Mouse (Mus musculus): ENCODE results near the gene Krt18.
"Not testable (repeated sequence)": the region's sequence is repeated elsewhere in the genome, so short reads cannot be mapped to it uniquely, and the experiment has no call there.

Krt18 gene

DNA sequence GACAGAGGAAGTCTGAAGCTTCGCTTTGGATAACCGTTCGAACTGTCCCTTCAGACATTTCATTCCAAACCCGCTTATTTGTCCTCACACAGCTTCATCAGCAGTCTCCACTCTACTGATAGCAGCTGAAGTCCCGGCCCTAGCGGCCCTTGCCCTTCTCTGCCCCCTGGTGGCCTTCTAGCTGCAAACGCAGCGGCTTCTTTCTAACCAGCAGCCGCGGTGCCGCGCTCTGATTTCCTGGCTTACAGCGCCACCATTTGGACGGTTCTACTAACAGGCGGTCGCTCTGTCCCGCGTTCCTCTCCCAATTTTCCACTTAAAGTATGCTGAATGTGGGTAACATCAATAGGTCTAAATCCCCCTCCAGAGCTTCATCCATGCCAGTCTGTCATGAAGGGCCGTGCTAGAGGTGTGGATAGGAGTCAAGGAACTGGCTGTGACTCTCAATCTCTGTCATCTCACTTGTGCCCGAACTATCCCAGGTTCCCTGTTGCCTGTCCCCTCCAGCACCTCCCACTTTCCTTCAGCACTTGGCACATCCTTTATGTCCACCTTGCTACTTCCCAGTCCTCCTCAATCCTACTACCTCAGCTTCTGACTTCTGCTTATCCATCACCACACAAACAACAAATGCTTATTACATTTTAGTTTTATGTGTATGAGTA, 37.8 kb downstream of the Krt18 start:
- peak; percentile 95 for DNase-seq (ENCODE audit: low spot score)

DNA sequence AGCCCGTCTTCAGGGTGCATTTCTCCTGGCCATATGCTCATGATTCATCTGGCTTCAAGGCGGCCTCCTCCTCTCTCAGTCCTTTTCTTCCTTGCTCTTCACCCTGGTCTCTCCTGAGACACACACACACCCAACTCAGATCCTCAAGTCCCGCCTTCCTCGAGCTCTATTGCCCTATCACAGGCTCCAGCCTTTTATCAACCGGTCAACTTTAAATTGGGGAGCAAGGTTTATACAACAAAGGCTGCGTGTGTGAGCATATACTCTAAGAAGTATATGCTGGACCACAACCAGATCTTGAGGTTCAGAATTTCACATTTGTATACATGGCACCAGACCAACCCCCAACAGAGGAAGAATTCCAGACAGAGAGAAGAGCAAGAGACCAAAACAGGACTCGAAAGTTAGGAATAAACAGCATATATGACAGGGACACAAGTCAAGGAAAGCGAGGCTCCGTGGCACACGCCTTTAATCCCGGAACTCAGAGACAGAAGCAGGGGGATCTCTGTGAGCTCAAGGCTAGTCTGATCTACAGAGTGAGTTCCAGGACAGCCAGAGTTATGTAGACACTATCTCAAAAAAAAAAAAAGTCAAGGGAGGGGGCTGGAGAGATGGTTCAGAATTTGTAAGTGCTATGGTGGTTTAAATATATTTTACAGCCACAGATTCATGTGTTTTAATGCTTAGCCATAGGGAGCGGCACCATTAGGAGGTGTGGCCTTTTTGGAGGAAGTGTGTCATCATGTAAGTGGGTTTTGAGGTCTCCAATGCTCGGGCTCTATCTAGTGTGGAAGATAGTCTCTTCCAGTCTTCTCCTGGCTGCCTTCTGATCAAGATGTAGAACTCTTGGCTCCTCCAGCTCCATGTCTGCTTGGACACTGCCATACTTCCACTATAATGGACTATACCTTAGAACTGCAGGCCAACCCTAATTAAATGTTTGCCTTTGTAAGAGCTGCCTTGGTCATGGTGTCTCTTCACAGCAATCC, 42.8 kb downstream of the Krt18 start:
- no peak for DNase-seq (ENCODE audit: low spot score)

DNA sequence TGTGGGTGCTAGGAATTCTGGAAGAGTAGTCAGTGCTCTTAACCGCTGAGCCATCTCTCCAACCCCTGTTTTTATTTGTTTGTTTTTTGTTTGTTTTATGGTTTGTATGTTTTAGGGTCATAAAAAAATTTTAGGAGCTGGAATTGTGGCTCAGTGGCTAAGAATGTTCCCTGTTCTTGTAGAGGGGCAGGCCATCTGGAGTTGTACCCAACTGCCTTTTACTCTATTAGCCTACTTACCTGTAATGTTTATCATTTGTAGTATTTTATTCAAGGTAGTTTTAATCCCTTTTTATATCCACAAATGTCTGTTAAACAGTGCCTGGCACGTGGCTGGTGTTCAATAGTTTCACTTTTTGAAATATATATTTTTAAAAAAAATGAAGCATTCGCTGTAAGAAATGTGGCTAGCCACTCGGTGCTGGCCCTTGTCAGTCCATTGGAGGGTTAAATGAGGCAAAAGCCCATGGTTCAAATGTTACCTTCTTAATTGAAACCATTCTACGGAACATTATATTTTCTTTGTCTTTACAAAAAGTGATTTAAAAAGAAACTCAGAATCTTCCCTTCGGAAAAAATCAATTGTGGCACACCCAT, 45.1 kb downstream of the Krt18 start:
- no peak for DNase-seq (ENCODE audit: low spot score)

DNA sequence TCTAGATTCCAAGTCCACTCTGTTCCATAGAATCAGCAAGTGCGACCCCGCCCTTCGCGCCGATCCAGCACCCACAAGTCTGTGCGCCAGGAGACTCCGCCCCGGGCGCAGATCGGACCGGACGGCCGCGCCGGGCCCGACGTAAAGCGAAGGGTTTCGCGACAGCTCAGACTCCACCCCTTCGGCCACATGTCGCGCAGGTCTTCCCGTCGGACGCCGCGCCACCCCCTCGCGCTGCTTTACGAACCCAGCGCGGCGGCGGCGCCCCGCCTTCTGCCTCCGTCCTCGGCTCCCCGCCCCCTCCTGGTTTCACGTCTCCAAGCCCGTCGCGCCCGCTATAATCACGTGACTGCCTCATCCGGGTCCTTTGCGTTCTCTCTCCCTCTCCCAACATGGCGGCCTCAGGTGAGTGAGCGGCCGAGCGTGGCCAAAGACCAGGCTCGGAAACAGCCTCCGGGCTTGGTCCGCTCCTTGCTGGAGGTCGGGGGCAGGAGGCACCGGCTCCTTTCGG, 45.6 kb downstream of the Krt18 start, which contains the start of gene Eif4b:
Gene Eif4b (plus strand): TSS at position 215 of the 511 bp plus-strand sequence.
- peak; percentile 96 for DNase-seq (ENCODE audit: low spot score)

DNA sequence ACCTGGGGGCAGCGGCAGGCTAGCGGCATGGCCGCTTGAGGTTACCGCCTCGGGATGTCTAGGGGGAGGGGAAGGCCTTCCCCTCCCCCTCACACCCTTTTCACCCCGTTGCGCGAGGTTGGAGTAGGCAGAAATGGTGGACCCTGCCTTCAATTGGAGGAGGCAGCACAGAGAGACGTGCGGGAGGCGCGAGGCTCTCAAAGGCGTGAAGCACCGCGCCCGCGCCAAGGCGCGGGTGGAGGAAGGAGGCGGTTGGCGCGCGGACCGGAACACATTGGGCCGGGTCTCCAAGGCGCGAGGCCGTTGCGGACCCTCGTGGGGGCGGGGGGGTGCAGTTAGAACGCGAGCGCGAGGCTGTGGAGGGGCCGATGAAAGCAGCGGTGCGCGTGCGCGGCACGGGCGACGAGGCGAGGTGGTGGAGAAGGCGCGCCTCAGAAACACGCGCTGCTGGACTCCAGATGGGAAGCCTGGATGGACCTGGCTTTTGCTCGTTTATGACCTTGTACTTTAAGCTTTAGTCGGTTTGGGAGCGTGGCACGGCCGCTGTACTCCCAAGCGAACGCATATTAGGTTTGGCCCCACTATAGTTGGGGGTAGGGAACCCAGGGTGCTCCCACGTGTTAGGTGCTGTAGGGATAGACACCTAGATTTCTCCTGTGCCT, 46.2 kb downstream of the Krt18 start:
- peak; percentile 53 for DNase-seq (ENCODE audit: low spot score)

DNA sequence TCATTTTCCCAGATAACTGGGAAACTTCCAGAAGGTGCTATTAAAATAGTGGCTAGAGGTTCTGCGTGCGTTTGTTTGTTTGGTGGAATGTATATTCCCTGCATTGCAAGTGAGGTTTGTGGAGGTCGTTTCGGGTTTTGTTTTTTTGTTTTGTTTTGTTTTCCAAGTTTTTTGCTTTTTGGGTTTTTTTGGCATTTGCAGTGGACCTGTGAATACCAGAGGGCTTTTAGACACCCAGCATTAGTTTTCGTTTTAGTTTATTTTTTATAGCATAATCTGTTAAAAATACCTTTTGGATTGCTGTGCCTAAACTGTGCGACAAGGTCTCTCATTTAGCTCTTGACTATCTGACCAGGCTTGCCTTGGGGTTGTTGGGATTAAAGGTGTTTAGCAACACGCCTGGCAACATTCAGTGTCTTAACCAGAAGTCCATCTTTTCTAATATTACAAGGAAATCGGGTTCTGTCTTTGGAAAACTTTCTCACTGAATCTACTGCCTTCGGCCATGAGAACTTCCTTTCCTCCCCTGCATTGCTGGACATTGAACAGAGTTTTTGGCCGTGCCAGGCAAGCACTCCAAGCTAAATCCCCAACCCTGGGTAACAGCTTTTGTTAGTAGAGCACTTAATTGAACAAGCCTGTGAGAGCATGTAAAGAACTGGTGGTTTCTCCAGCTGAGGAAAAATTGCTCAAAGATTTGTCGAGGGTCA, 47.1 kb downstream of the Krt18 start:
- no peak for DNase-seq (ENCODE audit: low spot score)

DNA sequence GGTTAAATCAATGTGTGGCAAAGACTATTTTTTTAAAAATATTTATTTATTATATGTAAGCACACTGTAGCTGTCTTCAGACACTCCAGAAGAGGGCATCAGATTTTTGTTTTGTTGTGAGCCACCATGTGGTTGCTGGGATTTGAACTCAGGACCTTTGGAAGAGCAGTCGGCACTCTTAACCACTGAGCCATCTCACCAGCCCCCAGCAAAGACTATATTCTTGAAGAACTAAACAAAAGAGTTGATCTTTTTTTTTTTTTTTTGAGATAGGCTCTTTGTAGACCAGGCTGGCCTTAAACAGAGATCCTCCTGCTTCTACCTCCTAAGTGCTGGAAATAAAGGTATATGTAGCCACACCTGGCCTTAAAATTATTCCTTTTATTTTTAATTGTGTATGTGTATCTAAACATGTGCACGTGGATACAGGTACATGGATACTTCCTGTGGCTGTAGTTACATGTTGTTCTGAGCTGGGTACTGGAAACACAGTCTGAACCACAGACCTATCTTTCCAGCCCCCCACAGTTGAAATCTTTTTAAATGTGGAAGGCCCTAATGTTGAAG, 49.2 kb downstream of the Krt18 start:
- DNase-seq (ENCODE audit: low spot score), result no peak

DNA sequence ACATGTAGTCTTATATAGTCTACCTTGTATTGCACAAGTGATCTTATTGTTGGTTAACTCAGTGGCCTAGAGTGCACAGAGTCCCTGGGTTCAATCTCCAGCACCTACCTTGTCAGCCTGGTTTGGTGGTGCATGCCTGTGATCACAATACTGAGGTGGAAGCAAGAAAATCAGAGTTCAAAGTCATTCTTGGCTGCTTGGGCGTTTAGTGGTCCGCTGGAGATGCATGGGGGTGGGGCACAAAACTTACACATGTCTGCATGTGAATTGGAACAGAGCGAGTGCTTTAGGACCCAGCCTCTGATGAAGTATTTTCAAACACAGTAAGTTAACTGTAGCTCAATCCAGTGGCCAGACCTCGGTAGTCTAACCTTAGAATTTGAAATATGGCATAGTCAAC, 51.2 kb downstream of the Krt18 start:
- DNase-seq (ENCODE audit: low spot score), result no peak

DNA sequence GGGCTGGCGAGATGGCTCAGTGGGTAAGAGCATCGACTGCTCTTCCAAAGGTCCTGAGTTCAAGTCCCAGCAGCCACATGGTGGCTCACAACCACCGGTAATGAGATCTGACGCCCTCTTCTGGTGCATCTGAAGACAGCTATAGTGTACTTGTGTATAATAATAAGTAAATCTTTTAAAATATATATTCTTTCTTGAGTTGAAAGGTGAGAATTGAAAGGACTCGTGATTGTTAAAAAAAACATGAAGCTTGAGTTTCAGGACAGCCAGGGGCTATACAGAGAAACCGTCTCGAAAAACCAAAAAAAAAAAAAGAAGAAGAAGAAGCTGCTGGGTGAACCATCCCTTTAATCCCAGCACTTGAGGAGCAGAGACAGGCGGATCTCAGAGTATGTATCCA, 51.9 kb downstream of the Krt18 start:
- not testable (repeated sequence) for DNase-seq (ENCODE audit: low spot score)

DNA sequence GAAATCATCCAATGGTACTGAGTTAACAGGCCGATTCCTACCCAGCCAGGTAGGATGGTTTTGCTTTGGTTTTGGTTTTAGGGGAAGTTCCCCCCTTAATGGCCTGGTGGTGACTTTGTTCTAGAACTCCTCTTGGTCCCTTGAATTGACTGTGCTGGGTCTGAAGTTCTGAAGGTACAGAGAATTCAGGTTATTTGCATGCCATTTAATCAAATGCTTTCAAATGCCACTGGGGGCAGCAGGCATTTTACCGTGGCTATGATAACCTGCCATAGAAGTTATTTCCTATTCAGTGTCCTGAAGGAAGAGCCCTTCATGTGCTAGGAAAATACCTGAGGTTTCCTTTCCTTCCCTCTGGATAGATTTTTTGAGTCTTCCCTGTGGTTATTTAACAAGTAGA, 52.4 kb downstream of the Krt18 start:
- DNase-seq (ENCODE audit: low spot score), result no peak
